ENCODE assay signal across 10 mouse cellular contexts in the genomic region with DNA sequence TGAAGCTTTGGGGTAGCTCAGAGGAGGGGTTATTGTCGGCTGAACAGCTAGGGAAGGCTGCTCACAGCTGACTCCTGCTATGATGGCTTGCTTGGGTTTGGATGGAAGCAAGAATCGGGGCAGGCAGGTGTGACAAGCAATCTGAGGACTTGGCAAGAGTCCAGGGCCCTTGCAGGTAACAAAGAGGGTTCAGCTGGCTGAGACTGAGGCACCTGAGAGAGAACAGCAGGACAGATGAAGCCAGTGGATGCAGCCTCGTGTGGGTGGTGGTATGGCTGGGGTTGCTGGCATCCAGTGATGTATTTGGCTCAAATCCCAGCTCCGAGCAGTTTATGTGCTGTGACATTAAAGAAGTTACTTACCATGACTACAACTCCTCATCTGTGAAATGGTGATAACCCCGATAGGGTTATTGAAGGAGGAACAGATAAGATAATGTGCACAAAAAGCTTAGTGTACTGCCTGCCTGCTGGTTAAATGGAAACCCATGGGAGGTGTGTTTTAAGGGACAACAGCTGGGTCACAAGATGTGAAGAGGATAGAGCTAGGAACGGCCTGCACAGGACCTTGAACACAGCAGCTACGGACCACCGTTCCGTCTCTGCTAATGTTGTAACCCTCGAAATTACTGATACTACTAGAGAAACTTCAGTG. TPM values are rescaled to one million over a fixed set of nuclear protein-coding genes. Genes with fewer than 3 reads are reported as not detected.
DNase-seq lines count a peak whose midpoint lies in the region; ATAC-seq and TF ChIP-seq lines count a peak whose summit lies in the region.
"Had no signal": no experiment of that assay in that cellular context is flagged by ENCODE, and none has a peak within 500 bp of the region (broad histone marks: within the 10 kb centered on the region; RNA-seq: fewer than 3 reads in every experiment).

No protein-coding gene starts in this region.

- no peak overlapping the region for H3K4me3 ChIP-seq in heart, postnatal 0 days (ENCODE audit: low read depth, low read length)
- no peak overlapping the region for H3K4me3 ChIP-seq in heart, adult 2 months
- H3K4me3 ChIP-seq in MEL (ENCODE audit: control insufficient read depth in 1 of 2, insufficient read depth in 1 of 2, low read depth in 2 of 2, low read length in 2 of 2), result peak overlapping the region; percentile 86 to 90
- H3K4me3 ChIP-seq in liver, embryonic 14.5 days (ENCODE audit: insufficient read depth in 1 of 2, low read depth in 2 of 2, low read length in 2 of 2), result peak overlapping the region in 1 of 2 experiments; percentile 71; a peak in 2 of 4 replicates

- no peaks in the 10 kb centered on the region for H3K9me3 ChIP-seq in heart, postnatal 0 days (replicated peaks; ENCODE audit: control insufficient read depth, low read length)
- H3K9me3 ChIP-seq in MEL (replicated peaks; ENCODE audit: insufficient read depth, low read length), result no peaks in the 10 kb centered on the region
- no peaks in the 10 kb centered on the region for H3K9me3 ChIP-seq in liver, embryonic 14.5 days (ENCODE audit: control insufficient read depth, low read length)
- H3K9me3 ChIP-seq: limb, embryonic 15.5 days had no signal

- no peak for TF ChIP-seq RAD21 in MEL (IDR thresholded peaks at IDR 0.05; ENCODE audit: low read depth, low read length)

- no peaks in the 10 kb centered on the region for H3K36me3 ChIP-seq in heart, postnatal 0 days (replicated peaks; ENCODE audit: control insufficient read depth, insufficient read depth, low read length)
- H3K36me3 ChIP-seq in heart, adult 2 months (ENCODE audit: control insufficient read depth, insufficient read depth, low read length), result no peaks in the 10 kb centered on the region
- peaks cover 0 to 27% of the 10 kb centered on the region in 2 experiments; a peak in 2 of 4 replicates for H3K36me3 ChIP-seq in MEL (ENCODE audit: control insufficient read depth in 1 of 2, insufficient read depth in 2 of 2, low read length in 2 of 2)
- H3K36me3 ChIP-seq in liver, embryonic 14.5 days (replicated peaks; ENCODE audit: control insufficient read depth, insufficient read depth, low read depth), result no peaks in the 10 kb centered on the region
- H3K36me3 ChIP-seq: limb, embryonic 15.5 days had no signal

- H3K4me1 ChIP-seq in heart, postnatal 0 days (ENCODE audit: control insufficient read depth, insufficient read depth), result peaks cover 11% of the 10 kb centered on the region
- H3K4me1 ChIP-seq in heart, adult 2 months (ENCODE audit: control insufficient read depth, insufficient read depth, low read length), result no peaks in the 10 kb centered on the region
- peaks cover 13 to 32% of the 10 kb centered on the region in 2 experiments for H3K4me1 ChIP-seq in MEL (ENCODE audit: control insufficient read depth in 1 of 2, insufficient read depth in 2 of 2, low read length in 2 of 2)
- H3K4me1 ChIP-seq in liver, embryonic 14.5 days (replicated peaks; ENCODE audit: control insufficient read depth in 2 of 2, insufficient read depth in 2 of 2, low read length in 1 of 2), result peaks cover 12 to 25% of the 10 kb centered on the region in 2 experiments

- no peak for TF ChIP-seq CTCF in heart, postnatal 0 days (IDR thresholded peaks at IDR 0.05; ENCODE audit: low read depth)
- no peak for TF ChIP-seq CTCF in heart, adult 2 months (IDR thresholded peaks at IDR 0.05)
- no peak for TF ChIP-seq CTCF in MEL (IDR thresholded peaks at IDR 0.05 in 2 of 3, conservative IDR thresholded peaks at IDR 0.05 in 1 of 3; ENCODE audit: control insufficient read depth in 1 of 3, insufficient read depth in 1 of 3, low read depth in 2 of 3, low read length in 3 of 3, poor library complexity in 1 of 3, severe bottlenecking in 1 of 3)
- no peak for TF ChIP-seq CTCF in liver, embryonic 14.5 days (IDR thresholded peaks at IDR 0.05; ENCODE audit: low read depth)

- 0 out of 2 replicates have a peak, but pooled peaks cover 1% of the 10 kb centered on the region for H3K79me2 ChIP-seq in heart, adult 2 months (replicated peaks; ENCODE audit: control insufficient read depth, insufficient read depth, low read length)
- H3K79me2 ChIP-seq in MEL (ENCODE audit: control insufficient read depth, insufficient read depth, low read length, poor library complexity), result peaks cover 17% of the 10 kb centered on the region

- DNase-seq in heart, postnatal 0 days (ENCODE audit: low spot score), result no peak
- DNase-seq in heart, adult 2 months, result no peak
- DNase-seq in MEL (ENCODE audit: low read depth, low spot score), result peak; percentile 91
- DNase-seq in liver, embryonic 14.5 days (ENCODE audit: low read depth in 3 of 3, low spot score in 3 of 3), result peak; percentile 52 to 67 (median 64)
- no peak for DNase-seq in urinary bladder, postnatal 25 days (ENCODE audit: low spot score)
- DNase-seq in right cerebral cortex, postnatal 25 days, result no peak
- no peak for DNase-seq in urinary bladder, adult 2 months (ENCODE audit: low spot score)

- H3K27ac ChIP-seq in heart, postnatal 0 days (ENCODE audit: low read depth), result no peak overlapping the region
- no peak overlapping the region for H3K27ac ChIP-seq in heart, adult 2 months
- peak overlapping the region; percentile 79 for H3K27ac ChIP-seq in MEL (ENCODE audit: control insufficient read depth, low read depth, low read length)
- H3K27ac ChIP-seq in liver, embryonic 14.5 days, result peak overlapping the region; percentile 46; the same call in 1 of the 2 replicates
- H3K27ac ChIP-seq: limb, embryonic 15.5 days had no signal

- H3K27me3 ChIP-seq in heart, postnatal 0 days (ENCODE audit: control insufficient read depth, insufficient read depth, low read length), result peaks cover 16% of the 10 kb centered on the region; the same call in 1 of the 2 replicates
- no peaks in the 10 kb centered on the region for H3K27me3 ChIP-seq in heart, adult 2 months (ENCODE audit: control insufficient read depth, insufficient read depth, low read length)
- H3K27me3 ChIP-seq in MEL (ENCODE audit: control insufficient read depth in 1 of 2, insufficient read depth in 2 of 2, low read length in 2 of 2), result no peaks in the 10 kb centered on the region
- peaks cover 6% of the 10 kb centered on the region for H3K27me3 ChIP-seq in liver, embryonic 14.5 days (ENCODE audit: control insufficient read depth, insufficient read depth, low read length)
- H3K27me3 ChIP-seq: Patski had no signal

- intact Hi-C loops in heart, adult 2 months (cut with DNase I), result loop anchor here (5.0 kb wide), 3 partner anchors 37 to 187 kb away; partner anchors contain the start of genes Ankrd2, Mms19 and Ubtd1

- no peak for TF ChIP-seq POLR2A in heart, adult 2 months (IDR thresholded peaks at IDR 0.05; ENCODE audit: insufficient read depth, low read depth, low read length)
- no peak for TF ChIP-seq POLR2A in MEL (IDR thresholded peaks at IDR 0.05; ENCODE audit: control insufficient read depth in 1 of 2, insufficient read depth in 1 of 2, low read depth in 1 of 2, low read length in 2 of 2, poor library complexity in 1 of 2)

- ATAC-seq in heart, postnatal 0 days (ENCODE audit: insufficient read depth, low read depth), result no peak
- peak; percentile 7; the same call in 1 of the 2 replicates for ATAC-seq in common myeloid progenitor, adult 5-6 weeks (replicated peaks; ENCODE audit: low read depth, poor library complexity, severe bottlenecking)
- peak; percentile 39; the same call in 1 of the 2 replicates for ATAC-seq in liver, embryonic 14.5 days (ENCODE audit: insufficient read depth)

- TF ChIP-seq EP300 in heart, postnatal 0 days (IDR thresholded peaks at IDR 0.05; ENCODE audit: low read depth), result no peak
- TF ChIP-seq EP300 in heart, adult 2 months (IDR thresholded peaks at IDR 0.05; ENCODE audit: insufficient read depth, low read depth, low read length), result no peak
- TF ChIP-seq EP300 in MEL (IDR thresholded peaks at IDR 0.05; ENCODE audit: low read depth in 1 of 2, low read length in 2 of 2), result peak; percentile 95 to 97
- TF ChIP-seq EP300 in liver, embryonic 14.5 days (IDR thresholded peaks at IDR 0.05; ENCODE audit: low read depth), result peak; percentile 79

- no peak overlapping the region for H3K9ac ChIP-seq in heart, postnatal 0 days (replicated peaks; ENCODE audit: low read depth, low read length)
- no peak overlapping the region for H3K9ac ChIP-seq in heart, adult 2 months (ENCODE audit: low read depth, low read length)
- H3K9ac ChIP-seq in MEL (ENCODE audit: control insufficient read depth, low read depth, low read length, poor library complexity, severe bottlenecking), result peak overlapping the region; percentile 56
- H3K9ac ChIP-seq in liver, embryonic 14.5 days (replicated peaks), result peak overlapping the region; percentile 42

- 45% methylated on average over 10 of the region's 10 CpGs for WGBS in heart, postnatal 0 days
- WGBS in heart, adult 2 months, result 42% methylated on average over 10 of the region's 10 CpGs
- WGBS in liver, embryonic 14.5 days (ENCODE audit: insufficient replicate concordance), result 34% methylated on average over 10 of the region's 10 CpGs

- peak overlapping the region; percentile 83; the same call in 1 of the 2 replicates for H3K4me2 ChIP-seq in heart, postnatal 0 days (ENCODE audit: low read depth, low read length)
- peak overlapping the region; percentile 87 for H3K4me2 ChIP-seq in liver, embryonic 14.5 days (ENCODE audit: low read depth)

RNA-seq across cellular contexts. Expression of gene Zfyve27, which starts 5.7 kb away (rescaled TPM):
- 20.4 and 27.2 TPM in 2 replicates for total RNA-seq in heart, postnatal 0 days (2014; rRNA removed; ENCODE audit: low replicate concordance)
- polyA plus RNA-seq in heart, postnatal 0 days (2015; fragmentation: Nextera tagmentation; extraction: Ambion mirVana), result 16.2 and 18.3 TPM in 2 replicates
- 10 to 100 TPM; 20.2 to 20.3 TPM for total RNA-seq in heart, adult 2 months (2021)
- polyA plus RNA-seq in heart, adult 2 months (2012; rRNA removed), result 27.6 and 33.6 TPM in 2 replicates
- 22.0 and 27.0 TPM in 2 replicates for total RNA-seq in MEL (2012; rRNA removed)
- polyA plus RNA-seq in MEL (2012; ENCODE audit: insufficient read depth in 1 of 2, insufficient read length in 2 of 2, low read depth in 1 of 2, low replicate concordance in 2 of 2, missing spikeins in 1 of 2), result 10 to 100 TPM in 1 of 2 experiments, not detected in 1; 40.2 TPM
- 15.5 and 17.5 TPM in 2 replicates for total RNA-seq in common myeloid progenitor, adult 5-6 weeks (2017)
- 6.8 and 8.5 TPM in 2 replicates for polyA plus RNA-seq in liver, embryonic 14.5 days (2012; rRNA removed)
- polyA plus RNA-seq in liver, embryonic 14.5 days (2014; fragmentation: Nextera tagmentation; extraction: Ambion mirVana), result 3.9 and 4.2 TPM in 2 replicates
- 43.3 and 50.3 TPM in 2 replicates for polyA plus RNA-seq in urinary bladder, adult 2 months (2012; rRNA removed)

RNA-seq across cellular contexts. Expression of gene Marveld1, which starts 22.2 kb away (rescaled TPM):
- total RNA-seq in heart, postnatal 0 days (2014; rRNA removed; ENCODE audit: low replicate concordance), result 35.0 and 44.6 TPM in 2 replicates
- 7.2 and 8.6 TPM in 2 replicates for polyA plus RNA-seq in heart, postnatal 0 days (2015; fragmentation: Nextera tagmentation; extraction: Ambion mirVana)
- 10 to 100 TPM; 21.1 to 21.9 TPM for total RNA-seq in heart, adult 2 months (2021)
- 55.0 and 61.4 TPM in 2 replicates for polyA plus RNA-seq in heart, adult 2 months (2012; rRNA removed)
- total RNA-seq in MEL (2012; rRNA removed), result 7.9 and 9.7 TPM in 2 replicates
- polyA plus RNA-seq in MEL (2012; ENCODE audit: insufficient read depth in 1 of 2, insufficient read length in 2 of 2, low read depth in 1 of 2, low replicate concordance in 2 of 2, missing spikeins in 1 of 2), result 10 to 100 TPM in 1 of 2 experiments, not detected in 1; 24.4 TPM
- total RNA-seq in common myeloid progenitor, adult 5-6 weeks (2017), result 10.7 and 12.0 TPM in 2 replicates
- 7.6 and 8.6 TPM in 2 replicates for polyA plus RNA-seq in liver, embryonic 14.5 days (2012; rRNA removed)
- 1.6 and 2.4 TPM in 2 replicates for polyA plus RNA-seq in liver, embryonic 14.5 days (2014; fragmentation: Nextera tagmentation; extraction: Ambion mirVana)
- polyA plus RNA-seq in urinary bladder, adult 2 months (2012; rRNA removed), result 186 and 267 TPM in 2 replicates

RNA-seq across cellular contexts. Expression of gene Sfrp5, which starts 32.6 kb away (rescaled TPM):
- total RNA-seq in heart, postnatal 0 days (2014; rRNA removed; ENCODE audit: low replicate concordance), result 2.3 and 4.9 TPM in 2 replicates
- 1.7 and 1.8 TPM in 2 replicates for polyA plus RNA-seq in heart, postnatal 0 days (2015; fragmentation: Nextera tagmentation; extraction: Ambion mirVana)
- total RNA-seq in heart, adult 2 months (2021), result 1 to 10 TPM; 4.7 to 5.9 TPM
- 11.6 and 19.0 TPM in 2 replicates for polyA plus RNA-seq in heart, adult 2 months (2012; rRNA removed)
- not detected in 2 replicates for total RNA-seq in MEL (2012; rRNA removed)
- under 1 TPM in 1 of 2 experiments, not detected in 1; 0.50 TPM for polyA plus RNA-seq in MEL (2012; ENCODE audit: insufficient read depth in 1 of 2, insufficient read length in 2 of 2, low read depth in 1 of 2, low replicate concordance in 2 of 2, missing spikeins in 1 of 2)
- not detected in 2 replicates for total RNA-seq in common myeloid progenitor, adult 5-6 weeks (2017)
- not detected in 2 replicates for polyA plus RNA-seq in liver, embryonic 14.5 days (2012; rRNA removed)
- 0.05 TPM in 1 of 2 replicates, not detected in the other for polyA plus RNA-seq in liver, embryonic 14.5 days (2014; fragmentation: Nextera tagmentation; extraction: Ambion mirVana)
- 10.3 and 12.0 TPM in 2 replicates for polyA plus RNA-seq in urinary bladder, adult 2 months (2012; rRNA removed)

RNA-seq across cellular contexts. Expression of gene Avpi1, which starts 40.6 kb away (rescaled TPM):
- 39.9 and 52.6 TPM in 2 replicates for total RNA-seq in heart, postnatal 0 days (2014; rRNA removed; ENCODE audit: low replicate concordance)
- 43.0 and 46.0 TPM in 2 replicates for polyA plus RNA-seq in heart, postnatal 0 days (2015; fragmentation: Nextera tagmentation; extraction: Ambion mirVana)
- 10 to 100 TPM; 10.0 to 14.4 TPM for total RNA-seq in heart, adult 2 months (2021)
- 9.9 and 13.1 TPM in 2 replicates for polyA plus RNA-seq in heart, adult 2 months (2012; rRNA removed)
- 49.5 and 54.8 TPM in 2 replicates for total RNA-seq in MEL (2012; rRNA removed)
- 10 to 100 TPM in 1 of 2 experiments, not detected in 1; 53.3 TPM for polyA plus RNA-seq in MEL (2012; ENCODE audit: insufficient read depth in 1 of 2, insufficient read length in 2 of 2, low read depth in 1 of 2, low replicate concordance in 2 of 2, missing spikeins in 1 of 2)
- total RNA-seq in common myeloid progenitor, adult 5-6 weeks (2017), result 3.1 and 5.1 TPM in 2 replicates
- 7.2 and 8.5 TPM in 2 replicates for polyA plus RNA-seq in liver, embryonic 14.5 days (2012; rRNA removed)
- 20.4 and 21.7 TPM in 2 replicates for polyA plus RNA-seq in liver, embryonic 14.5 days (2014; fragmentation: Nextera tagmentation; extraction: Ambion mirVana)
- 28.6 and 29.1 TPM in 2 replicates for polyA plus RNA-seq in urinary bladder, adult 2 months (2012; rRNA removed)

Comparison
In these comparisons a context has a peak if more than half of its experiments do, and no peak if none do; other contexts are left out.
1. DNase-seq: peak in MEL (single experiment) and liver, embryonic 14.5 days (3 of 3); none in heart, postnatal 0 days (single experiment), heart, adult 2 months (0 of 2), urinary bladder, postnatal 25 days (single experiment), right cerebral cortex, postnatal 25 days (single experiment) and urinary bladder, adult 2 months (single experiment).
2. H3K27ac ChIP-seq: peak in MEL (single experiment) and liver, embryonic 14.5 days (single experiment); none in heart, postnatal 0 days (single experiment) and heart, adult 2 months (single experiment).
3. H3K4me3 ChIP-seq: peak in MEL (2 of 2); none in heart, postnatal 0 days (single experiment) and heart, adult 2 months (single experiment).
4. H3K9ac ChIP-seq: peak in MEL (single experiment) and liver, embryonic 14.5 days (single experiment); none in heart, postnatal 0 days (single experiment) and heart, adult 2 months (single experiment).